Mouse (Mus musculus) kidney, embryonic 14.5 days (tissue): ENCODE data around the gene Gm10401. TPM values are rescaled to one million over a fixed set of nuclear protein-coding genes. Genes with fewer than 3 reads are reported as not detected.

Experiments used
- ATAC-seq: fragments of 200-750 bp; cut with Nextera tagmentation; 2 replicates; pipeline ENCODE4 v1.8.0; 2017; ENCODE audit warnings: moderate number of reproducible peaks, mild to moderate bottlenecking, moderate TSS enrichment, moderate library complexity; ENCODE audit not compliant: low FRiP score, low TSS enrichment
- H3K27ac ChIP-seq: fragments of 300-500 bp; sonication (generic); 2 replicates; pipeline ENCODE4 v1.5.1; 2014; ENCODE audit warnings: low read depth, mild to moderate bottlenecking, low read length, moderate library complexity, mixed read lengths
- H3K27me3 ChIP-seq: fragments of 300-500 bp; sonication (generic); 2 replicates; pipeline ENCODE4 v1.6.1; 2014; ENCODE audit warnings: mild to moderate bottlenecking, low read length; ENCODE audit not compliant: control insufficient read depth, insufficient read depth
- H3K36me3 ChIP-seq: fragments of 300-500 bp; sonication (generic); 2 replicates; pipeline ENCODE4 v1.6.1; 2014; ENCODE audit warnings: low read length, mixed read lengths; ENCODE audit not compliant: control insufficient read depth, insufficient read depth
- H3K4me1 ChIP-seq: fragments of 300-500 bp; sonication (generic); 2 replicates; pipeline ENCODE4 v1.6.1; 2014; ENCODE audit warnings: low read length, mixed read lengths; ENCODE audit not compliant: control insufficient read depth, insufficient read depth
- H3K4me2 ChIP-seq: fragments of 300-500 bp; sonication (generic); replicated peaks from 2 replicates; pipeline ENCODE4 v1.6.1; 2014; ENCODE audit warnings: low read depth, mild to moderate bottlenecking, low read length
- H3K4me3 ChIP-seq: fragments of 300-500 bp; sonication (generic); 2 replicates; pipeline ENCODE4 v1.5.1; 2014; ENCODE audit warnings: mild to moderate bottlenecking, low read length
- H3K9ac ChIP-seq: fragments of 300-500 bp; sonication (generic); 2 replicates; pipeline ENCODE4 v1.6.1; 2014; ENCODE audit warnings: low read depth, mild to moderate bottlenecking, low read length, moderate library complexity
- H3K9me3 ChIP-seq: fragments of 300-500 bp; sonication (generic); 2 replicates; pipeline ENCODE4 v1.6.1; 2016; ENCODE audit warnings: low read length; ENCODE audit not compliant: control insufficient read depth
- WGBS: fragments of 180-500 bp; shearing (Covaris S2); extraction: QIAGEN DNeasy Blood & Tissue Kit; methylation state at CpG from one replicate; pipeline ENCODE4 v1.1.7; 2014; 5-methylcytosine and 5-hydroxymethylcytosine counted together
- polyA plus RNA-seq: library from polyadenylated mRNA; unstranded; fragments of >200 nt; fragmentation: Nextera tagmentation; extraction: Ambion mirVana; gene quantifications from 2 replicates; pipeline ENCODE4 v1.2.1, GENCODE M21; 2014

Gm10401 gene
- polyA plus RNA-seq, 1 experiment from 2014 or later = 54.5 TPM

DNA sequence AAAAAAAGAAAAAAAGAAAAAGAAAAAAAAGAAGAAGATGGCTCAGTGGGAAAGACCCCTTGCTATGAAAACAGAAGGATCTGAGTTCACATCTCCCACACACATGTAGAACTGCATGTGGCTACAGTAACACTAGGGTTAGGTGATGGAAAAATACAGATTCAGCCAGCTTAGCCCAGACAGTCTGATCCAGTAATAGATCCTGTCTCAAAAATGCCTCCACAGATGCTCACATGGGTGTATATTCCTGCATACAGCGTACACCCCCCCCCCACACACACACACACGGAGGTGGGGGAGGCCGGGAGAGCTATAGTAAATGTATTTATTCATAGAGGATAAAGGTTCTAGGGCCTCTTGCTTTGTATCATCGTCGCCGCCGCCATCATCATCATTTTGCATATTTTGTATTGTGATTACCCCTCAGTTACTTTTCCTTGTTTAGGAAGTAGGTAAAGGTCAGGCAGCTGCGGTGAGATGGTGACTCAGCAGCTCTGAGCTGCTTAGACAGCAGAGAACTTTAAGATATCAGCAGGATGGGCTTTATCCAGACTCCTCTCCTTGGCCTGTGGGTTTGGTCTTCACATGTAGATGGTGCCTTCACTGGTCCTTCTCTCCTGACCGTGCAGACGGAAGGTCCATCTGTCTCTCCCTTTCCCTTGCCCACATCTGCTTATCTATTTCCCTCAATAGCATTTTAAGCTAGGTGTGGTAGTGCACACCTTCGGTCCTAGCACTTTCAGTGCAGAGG lies 29.2 kb downstream of the Gm10401 start:
- peaks cover 7% of the 10 kb centered on the region; the same call in 1 of the 2 replicates for H3K36me3 ChIP-seq
- ATAC-seq = no peak

DNA sequence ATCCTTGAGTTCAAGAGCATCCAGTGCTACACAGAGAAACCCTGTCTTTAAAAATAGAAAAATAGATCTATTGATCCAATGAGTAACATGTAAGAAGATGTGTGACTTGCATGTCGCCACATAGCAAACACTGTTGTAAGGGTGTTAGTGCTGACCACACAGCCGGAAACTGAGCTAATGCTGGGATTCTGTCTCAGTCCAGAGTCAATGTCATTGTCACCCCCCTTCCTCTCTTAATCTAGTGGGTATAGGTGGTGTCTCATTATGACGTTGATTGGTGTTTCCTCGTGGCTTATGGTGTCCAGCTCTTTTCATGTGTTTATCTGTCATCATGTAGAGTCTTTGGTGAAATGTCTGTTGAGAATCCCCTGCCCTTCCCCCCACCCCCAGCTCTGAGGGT lies 31.9 kb downstream of the Gm10401 start:
- 76% methylated on average over 4 of the region's 4 CpGs for WGBS

More for the DNA sequence above, 29.2 kb downstream of the Gm10401 start:
- Histone ChIP-seq H3K4me3 (no peak overlapping the region), H3K4me1 (peaks cover 34% of the 10 kb centered on the region), H3K9me3 (no peaks in the 10 kb centered on the region), H3K27me3 (no peaks in the 10 kb centered on the region), H3K9ac (no peak overlapping the region), H3K4me2 (no peak overlapping the region), H3K27ac (no peak overlapping the region)
- WGBS = 90% methylated on average over 11 of the region's 11 CpGs

GRCm38 (mm10) chr5:115063391-115063790 lies 34.7 kb downstream of the Gm10401 start:
- Histone ChIP-seq H3K9me3 (no peaks in the 10 kb centered on the region), H3K9ac (no peak overlapping the region), H3K4me3 (no peak overlapping the region), H3K4me2 (no peak overlapping the region), H3K27ac (no peak overlapping the region), H3K36me3 (peaks cover 12% of the 10 kb centered on the region; the same call in 1 of the 2 replicates), H3K4me1 (no peaks in the 10 kb centered on the region), H3K27me3 (no peaks in the 10 kb centered on the region)
- no peak for ATAC-seq
- WGBS = 89% methylated on average over 7 of the region's 7 CpGs

More for the DNA sequence above, 31.9 kb downstream of the Gm10401 start:
- H3K27me3 ChIP-seq = no peaks in the 10 kb centered on the region
- no peak overlapping the region for H3K9ac ChIP-seq
- peaks cover 13% of the 10 kb centered on the region for H3K4me1 ChIP-seq
- no peaks in the 10 kb centered on the region for H3K9me3 ChIP-seq
- no peak overlapping the region for H3K4me2 ChIP-seq
- no peak overlapping the region for H3K4me3 ChIP-seq
- no peak for ATAC-seq
- H3K27ac ChIP-seq = no peak overlapping the region
- H3K36me3 ChIP-seq = peaks cover 12% of the 10 kb centered on the region; the same call in 1 of the 2 replicates

- Histone ChIP-seq H3K4me3 (no peak overlapping the region), H3K27me3 (no peaks in the 10 kb centered on the region), H3K9me3 (no peaks in the 10 kb centered on the region), H3K4me1 (no peaks in the 10 kb centered on the region), H3K27ac (no peak overlapping the region), H3K4me2 (no peak overlapping the region), H3K36me3 (peaks cover 12% of the 10 kb centered on the region; the same call in 1 of the 2 replicates), H3K9ac (no peak overlapping the region)
- ATAC-seq = no peak
- WGBS = 100% methylated on average over 1 of the region's 1 CpGs
Observed at GRCm38 (mm10) chr5:115062566-115062965, 35.5 kb downstream of the Gm10401 start.

- WGBS = 89% methylated on average over 3 of the region's 3 CpGs
- H3K4me3 ChIP-seq = no peak overlapping the region
Observed at GRCm38 (mm10) chr5:115060977-115061376, 37.1 kb downstream of the Gm10401 start.

GRCm38 (mm10) chr5:115060067-115060695 lies 37.9 kb downstream of the Gm10401 start:
- no peak overlapping the region for H3K4me3 ChIP-seq
- no peak for ATAC-seq
- H3K27me3 ChIP-seq = no peaks in the 10 kb centered on the region
- WGBS = 85% methylated on average over 8 of the region's 8 CpGs
- no peak overlapping the region for H3K9ac ChIP-seq
- no peaks in the 10 kb centered on the region for H3K9me3 ChIP-seq
- H3K36me3 ChIP-seq = peaks cover 12% of the 10 kb centered on the region; the same call in 1 of the 2 replicates
- H3K4me1 ChIP-seq = no peaks in the 10 kb centered on the region
- no peak overlapping the region for H3K4me2 ChIP-seq
- no peak overlapping the region for H3K27ac ChIP-seq

More at GRCm38 (mm10) chr5:115060977-115061376, 37.1 kb downstream of the Gm10401 start:
- no peaks in the 10 kb centered on the region for H3K4me1 ChIP-seq
- H3K36me3 ChIP-seq = peaks cover 12% of the 10 kb centered on the region; the same call in 1 of the 2 replicates
- H3K4me2 ChIP-seq = no peak overlapping the region
- H3K9me3 ChIP-seq = no peaks in the 10 kb centered on the region
- ATAC-seq = no peak
- no peak overlapping the region for H3K27ac ChIP-seq
- H3K9ac ChIP-seq = no peak overlapping the region
- no peaks in the 10 kb centered on the region for H3K27me3 ChIP-seq

- H3K4me2 ChIP-seq = no peak overlapping the region
- no peak for ATAC-seq
- no peak overlapping the region; the same call in 1 of the 2 replicates for H3K27ac ChIP-seq
- H3K9me3 ChIP-seq = no peaks in the 10 kb centered on the region
- H3K36me3 ChIP-seq = peaks cover 5% of the 10 kb centered on the region; the same call in 1 of the 2 replicates
- no peak overlapping the region for H3K9ac ChIP-seq
- peaks cover 4% of the 10 kb centered on the region; the same call in 1 of the 2 replicates for H3K4me1 ChIP-seq
- no peaks in the 10 kb centered on the region for H3K27me3 ChIP-seq
- 75% methylated on average over 7 of the region's 7 CpGs for WGBS
- no peak overlapping the region for H3K4me3 ChIP-seq
Observed at GRCm38 (mm10) chr5:115058584-115059297, 39.4 kb downstream of the Gm10401 start.

GRCm38 (mm10) chr5:115057153-115057552 lies 40.9 kb downstream of the Gm10401 start:
- no peaks in the 10 kb centered on the region for H3K36me3 ChIP-seq
- 90% methylated on average over 4 of the region's 4 CpGs for WGBS

More at GRCm38 (mm10) chr5:115057153-115057552, 40.9 kb downstream of the Gm10401 start:
- Histone ChIP-seq H3K9me3 (no peaks in the 10 kb centered on the region), H3K4me1 (peaks cover 18% of the 10 kb centered on the region), H3K4me3 (no peak overlapping the region), H3K4me2 (no peak overlapping the region), H3K27ac (no peak overlapping the region), H3K9ac (no peak overlapping the region), H3K27me3 (no peaks in the 10 kb centered on the region)
- no peak for ATAC-seq
